Mouse (Mus musculus) midbrain, embryonic 14.5 days (tissue): Measurements from ENCODE around the gene Chkb. TPM values are rescaled to one million over a fixed set of nuclear protein-coding genes. Genes with fewer than 3 reads are reported as not detected.

Experiments
- ATAC-seq: fragments of 200-750 bp; cut with Nextera tagmentation; 2 replicates; pipeline ENCODE4 v1.8.0; 2017; ENCODE audit warnings: moderate number of reproducible peaks, moderate library complexity; ENCODE audit not compliant: low FRiP score, low TSS enrichment
- DNase-seq: peaks from one replicate; pipeline ENCODE4 v3.0.0-alpha.2; 2015
- H3K27ac ChIP-seq: fragments of 300-500 bp; sonication (generic); replicated peaks from 2 replicates; pipeline ENCODE4 v1.5.1; 2014; ENCODE audit warnings: mild to moderate bottlenecking, low read depth, low read length, moderate library complexity
- H3K27me3 ChIP-seq: fragments of 300-500 bp; sonication (generic); 2 replicates; pipeline ENCODE4 v1.6.1; 2014; ENCODE audit warnings: low read length, control low read depth, mixed read lengths; ENCODE audit not compliant: control insufficient read depth, insufficient read depth
- H3K36me3 ChIP-seq: fragments of 300-500 bp; sonication (generic); 2 replicates; pipeline ENCODE4 v1.6.1; 2014; ENCODE audit warnings: low read length, control low read depth; ENCODE audit not compliant: control insufficient read depth, insufficient read depth
- H3K4me1 ChIP-seq: fragments of 300-500 bp; sonication (generic); 2 replicates; pipeline ENCODE4 v1.6.1; 2014; ENCODE audit warnings: mild to moderate bottlenecking, antibody characterized with exemption, low read length, control low read depth; ENCODE audit not compliant: control insufficient read depth, insufficient read depth
- H3K4me2 ChIP-seq: fragments of 300-500 bp; sonication (generic); 2 replicates; pipeline ENCODE4 v1.6.1; 2014; ENCODE audit warnings: mild to moderate bottlenecking, low read length, moderate library complexity
- H3K4me3 ChIP-seq: fragments of 300-500 bp; sonication (generic); replicated peaks from 2 replicates; pipeline ENCODE4 v1.5.1; 2014; ENCODE audit warnings: low read depth, low read length
- H3K9ac ChIP-seq: fragments of 300-500 bp; sonication (generic); replicated peaks from 2 replicates; pipeline ENCODE4 v1.6.1; 2014; ENCODE audit warnings: mild to moderate bottlenecking, low read length, moderate library complexity
- H3K9me3 ChIP-seq: fragments of 300-500 bp; sonication (generic); 2 replicates; pipeline ENCODE4 v1.6.1; 2016; ENCODE audit warnings: low read length, control low read depth, mixed read lengths; ENCODE audit not compliant: control insufficient read depth
- WGBS: fragments of 180-500 bp; shearing (Covaris S2); extraction: QIAGEN DNeasy Blood & Tissue Kit; methylation state at CpG from one replicate; pipeline ENCODE4 v1.1.7; 2014; 5-methylcytosine and 5-hydroxymethylcytosine counted together
- polyA plus RNA-seq: library from polyadenylated mRNA; unstranded; fragments of >200 nt; fragmentation: Nextera tagmentation; extraction: Ambion mirVana; gene quantifications from 2 replicates; pipeline ENCODE4 v1.2.1, GENCODE M21; 2014

Chkb gene
- polyA plus RNA-seq, 1 experiment from 2014 or later, result 76.3 TPM

DNA sequence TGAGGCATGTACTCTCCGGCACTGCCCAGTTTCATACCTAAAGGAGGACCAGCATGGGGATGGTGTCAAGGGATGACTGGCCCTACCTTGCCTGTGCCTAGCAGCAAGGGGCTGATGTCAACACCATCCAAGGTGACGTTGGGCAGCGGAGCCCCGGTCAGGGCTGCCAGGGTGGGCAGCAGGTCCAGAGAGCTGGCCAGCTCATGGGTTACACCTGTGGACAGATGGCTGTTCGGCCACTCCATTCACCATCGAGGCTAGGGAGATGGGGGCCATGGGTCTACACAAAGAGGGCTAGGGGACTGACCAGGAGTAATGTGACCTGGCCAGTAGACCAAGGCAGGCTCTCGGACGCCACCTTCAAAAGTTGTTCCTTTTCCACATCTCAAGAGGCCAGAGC, 44.2 kb upstream of the Chkb start:
- Histone ChIP-seq H3K36me3 (no peaks in the 10 kb centered on the region), H3K4me3 (no peak overlapping the region), H3K9ac (no peak overlapping the region), H3K27ac (no peak overlapping the region), H3K4me2 (no peak overlapping the region), H3K4me1 (peaks cover 11% of the 10 kb centered on the region), H3K9me3 (no peaks in the 10 kb centered on the region), H3K27me3 (no peaks in the 10 kb centered on the region)
- ATAC-seq (no peak), DNase-seq (no peak)
- 94% methylated on average over 8 of the region's 8 CpGs for WGBS

DNA sequence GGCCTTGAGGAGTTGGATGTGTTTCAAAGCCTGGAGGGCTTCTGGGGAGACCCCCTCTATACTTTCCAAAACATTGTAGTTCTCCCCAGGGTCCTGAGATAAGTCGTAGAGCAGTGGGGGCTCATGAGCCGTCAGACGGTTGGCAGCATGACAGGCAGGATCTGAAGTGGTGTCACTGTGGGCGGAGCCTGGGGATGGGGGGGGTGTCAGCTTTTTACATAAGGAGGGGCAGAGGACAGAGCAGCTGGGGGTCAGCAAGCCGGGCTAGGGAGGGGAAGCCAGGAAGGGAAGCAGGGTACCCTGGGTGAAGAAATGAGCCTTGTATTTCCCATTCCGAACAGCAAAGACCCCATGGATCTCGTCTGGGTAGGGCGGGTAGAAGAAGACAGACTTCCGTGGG, 43.7 kb upstream of the Chkb start:
- Histone ChIP-seq H3K36me3 (no peaks in the 10 kb centered on the region), H3K4me3 (no peak overlapping the region), H3K4me1 (peaks cover 11% of the 10 kb centered on the region), H3K27me3 (no peaks in the 10 kb centered on the region), H3K9me3 (no peaks in the 10 kb centered on the region), H3K4me2 (no peak overlapping the region), H3K9ac (no peak overlapping the region), H3K27ac (no peak overlapping the region)
- 78% methylated on average over 9 of the region's 9 CpGs for WGBS
- DNase-seq (no peak), ATAC-seq (no peak)

DNA sequence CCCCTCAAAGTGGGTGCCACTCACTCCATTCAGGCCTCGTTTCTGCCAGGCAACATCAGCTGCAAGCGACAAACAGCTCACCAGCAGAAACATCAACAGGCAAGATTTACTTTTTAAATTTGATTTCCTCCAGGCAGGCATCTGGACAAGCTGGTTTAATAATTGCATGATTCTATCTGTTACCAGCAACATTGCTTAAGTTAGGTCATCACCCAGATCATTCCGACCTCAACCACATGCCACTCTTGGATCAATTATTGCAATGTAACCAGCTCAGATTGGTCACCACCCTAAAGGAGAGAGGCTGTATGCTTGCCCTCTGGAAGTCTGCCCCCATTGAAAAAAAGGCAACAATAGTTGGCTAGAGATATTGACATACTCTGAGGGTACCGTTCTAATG, 41.8 kb upstream of the Chkb start:
- H3K9me3 ChIP-seq, result no peaks in the 10 kb centered on the region
- H3K27ac ChIP-seq, result no peak overlapping the region
- no peak overlapping the region for H3K9ac ChIP-seq
- ATAC-seq (no peak), DNase-seq (no peak)
- H3K27me3 ChIP-seq, result no peaks in the 10 kb centered on the region
- WGBS, result 89% methylated on average over 4 of the region's 4 CpGs
- peaks cover 8% of the 10 kb centered on the region for H3K4me1 ChIP-seq
- no peak overlapping the region for H3K4me2 ChIP-seq
- no peak overlapping the region for H3K4me3 ChIP-seq
- H3K36me3 ChIP-seq, result no peaks in the 10 kb centered on the region

DNA sequence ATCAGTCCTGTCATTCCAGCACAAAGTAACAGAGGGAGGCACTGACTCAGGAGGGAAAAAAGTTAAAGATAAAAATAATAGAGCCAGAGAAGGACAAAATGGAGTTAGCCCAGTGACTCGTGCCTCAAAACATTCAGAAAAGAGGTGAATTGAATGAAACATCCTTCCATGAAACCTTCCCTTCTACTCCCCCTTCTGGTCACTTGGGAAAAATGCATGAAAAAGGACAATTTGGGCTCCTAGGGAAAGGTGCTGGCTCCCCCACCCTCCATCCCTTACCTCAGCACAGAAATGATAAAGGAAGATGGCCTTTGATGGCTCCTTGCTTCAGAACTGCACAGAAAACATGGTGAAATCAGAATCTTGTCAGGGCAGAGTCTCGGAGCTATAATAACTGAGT, 38.9 kb upstream of the Chkb start:
- ATAC-seq (no peak), DNase-seq (peak; percentile 77)
- H3K36me3 ChIP-seq, result 0 out of 2 replicates have a peak, but pooled peaks cover 2% of the 10 kb centered on the region
- 33% methylated on average over 2 of the region's 2 CpGs for WGBS
- no peak overlapping the region for H3K9ac ChIP-seq
- H3K4me3 ChIP-seq, result no peak overlapping the region
- no peaks in the 10 kb centered on the region for H3K9me3 ChIP-seq
- no peak overlapping the region for H3K4me2 ChIP-seq
- no peaks in the 10 kb centered on the region for H3K27me3 ChIP-seq
- H3K27ac ChIP-seq, result no peak overlapping the region
- peaks cover 4% of the 10 kb centered on the region for H3K4me1 ChIP-seq

DNA sequence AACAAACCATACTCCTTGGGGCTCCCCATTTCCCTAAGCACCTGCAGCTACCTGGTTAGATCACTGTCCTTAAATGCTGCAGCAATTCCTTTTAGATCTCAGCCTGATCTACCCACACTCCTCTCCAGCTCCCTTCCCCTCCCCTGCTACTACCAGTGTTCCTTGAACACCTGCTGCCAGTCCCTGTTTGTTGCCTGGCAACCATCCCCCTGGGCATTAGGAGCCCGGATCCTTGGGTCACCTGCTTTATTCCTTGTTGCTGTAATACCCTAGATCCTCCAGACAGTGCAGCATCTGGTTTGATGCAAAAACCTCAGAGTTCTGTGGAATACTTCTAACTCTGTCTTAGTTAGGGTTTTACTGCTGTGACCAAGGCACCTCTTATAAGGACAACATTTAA, 35.3 kb upstream of the Chkb start:
- no peak overlapping the region for H3K4me3 ChIP-seq
- H3K27me3 ChIP-seq, result no peaks in the 10 kb centered on the region
- no peak overlapping the region; the same call in 1 of the 2 replicates for H3K27ac ChIP-seq
- DNase-seq (peak; percentile 75), ATAC-seq (peak; percentile 64; the same call in 1 of the 2 replicates)
- H3K9ac ChIP-seq, result no peak overlapping the region
- H3K4me1 ChIP-seq, result peaks cover 4% of the 10 kb centered on the region
- no peak overlapping the region for H3K4me2 ChIP-seq
- no peaks in the 10 kb centered on the region for H3K9me3 ChIP-seq
- WGBS, result 0% methylated on average over 1 of the region's 1 CpGs
- H3K36me3 ChIP-seq, result peaks cover 36% of the 10 kb centered on the region

DNA sequence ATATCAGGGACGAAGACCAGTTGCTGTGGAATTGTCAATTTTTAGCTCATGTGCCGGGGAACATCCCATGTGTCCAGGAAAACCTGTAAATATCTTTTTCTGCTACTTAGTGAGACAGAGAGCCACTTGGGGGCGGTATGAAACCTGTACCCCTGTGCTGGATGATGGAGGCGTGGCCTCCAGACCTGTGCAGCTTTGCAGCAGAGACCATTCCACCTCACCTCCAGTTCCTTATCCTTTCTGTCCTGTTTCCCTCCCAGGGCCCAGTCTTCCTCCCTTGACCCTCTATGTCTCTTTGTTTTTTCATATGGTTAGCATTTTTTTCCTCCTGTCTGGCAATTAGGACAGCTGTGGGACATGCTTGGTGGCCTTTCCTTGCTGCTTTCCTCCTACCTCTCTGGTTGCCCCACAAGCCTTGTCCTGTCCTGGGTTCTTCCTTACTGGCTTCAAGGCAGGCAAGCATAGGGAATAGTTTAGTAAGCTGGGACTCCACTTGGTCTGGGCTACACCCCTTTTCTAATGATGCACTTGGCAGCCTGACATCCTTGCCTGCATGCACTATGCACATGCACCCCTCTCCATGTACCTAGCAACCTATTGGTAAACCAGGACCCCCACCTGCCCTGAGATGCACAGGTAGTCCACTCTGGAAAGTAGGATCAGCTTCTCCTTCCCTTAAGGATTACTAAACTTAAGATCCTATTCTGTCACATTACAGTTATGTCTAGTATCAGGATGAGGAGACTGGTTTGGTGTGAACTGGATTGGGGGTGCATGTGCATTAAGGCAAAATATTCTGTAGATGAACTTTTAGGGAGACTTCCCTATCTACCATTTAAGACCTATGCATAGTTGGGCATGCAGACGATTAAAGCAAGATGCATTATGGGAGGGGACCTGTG, 33.9 kb upstream of the Chkb start:
- 73% methylated on average over 5 of the region's 5 CpGs for WGBS
- no peaks in the 10 kb centered on the region for H3K9me3 ChIP-seq
- peaks cover 4% of the 10 kb centered on the region for H3K4me1 ChIP-seq
- ATAC-seq, result no peak
- H3K4me2 ChIP-seq, result no peak overlapping the region
- no peaks in the 10 kb centered on the region for H3K27me3 ChIP-seq
- no peak for DNase-seq
- H3K9ac ChIP-seq, result no peak overlapping the region
- no peak overlapping the region for H3K4me3 ChIP-seq
- no peak overlapping the region for H3K27ac ChIP-seq
- peaks cover 49% of the 10 kb centered on the region for H3K36me3 ChIP-seq

DNA sequence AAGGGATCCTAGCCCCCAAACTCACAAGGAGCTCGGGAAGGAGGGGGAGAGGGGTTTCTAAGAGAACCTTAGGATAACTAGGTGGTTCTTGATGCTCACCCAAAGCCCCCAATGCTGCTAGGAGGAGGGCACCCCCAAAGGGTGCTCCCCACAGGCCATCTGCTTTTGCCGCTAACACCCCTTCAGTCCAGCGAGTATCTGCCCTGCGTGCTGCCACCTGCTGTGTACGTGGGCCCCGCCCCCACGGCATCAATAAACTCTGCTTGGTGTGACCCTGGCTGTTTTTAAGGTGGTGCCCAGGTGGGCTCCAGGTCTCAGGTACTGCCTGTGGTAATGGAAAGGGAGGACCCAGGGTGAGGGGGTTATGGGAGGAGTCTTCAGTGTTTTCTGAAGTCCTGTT, 32.5 kb upstream of the Chkb start:
- no peaks in the 10 kb centered on the region for H3K9me3 ChIP-seq
- DNase-seq, result no peak
- no peak overlapping the region for H3K4me2 ChIP-seq
- ATAC-seq, result no peak
- no peak overlapping the region for H3K27ac ChIP-seq
- no peak overlapping the region for H3K4me3 ChIP-seq
- H3K4me1 ChIP-seq, result peaks cover 4% of the 10 kb centered on the region
- no peak overlapping the region for H3K9ac ChIP-seq
- 83% methylated on average over 7 of the region's 7 CpGs for WGBS
- peaks cover 63% of the 10 kb centered on the region for H3K36me3 ChIP-seq
- no peaks in the 10 kb centered on the region for H3K27me3 ChIP-seq

DNA sequence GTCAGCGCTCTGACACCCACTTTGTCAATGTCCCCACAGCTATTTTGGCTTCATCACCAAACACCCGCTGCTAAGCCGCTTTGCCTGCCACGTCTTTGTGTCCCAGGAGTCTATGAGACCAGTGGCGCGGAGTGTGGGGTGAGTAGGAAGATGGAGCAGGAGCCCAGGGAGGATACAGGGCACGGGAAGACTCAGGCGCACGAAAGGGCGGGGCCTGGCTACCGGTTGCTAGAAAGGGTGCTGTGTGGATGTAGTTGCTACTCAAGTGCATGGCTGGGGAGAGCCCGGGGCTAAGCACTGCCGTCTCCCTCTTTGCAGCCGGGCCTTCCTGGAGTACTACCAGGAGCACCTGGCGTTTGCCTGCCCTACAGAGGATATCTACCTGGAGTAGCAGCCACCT, 31.6 kb upstream of the Chkb start:
- Histone ChIP-seq H3K4me3 (no peak overlapping the region), H3K9me3 (no peaks in the 10 kb centered on the region), H3K9ac (no peak overlapping the region), H3K4me2 (no peak overlapping the region), H3K4me1 (peaks cover 4% of the 10 kb centered on the region), H3K27me3 (no peaks in the 10 kb centered on the region), H3K36me3 (peaks cover 72% of the 10 kb centered on the region), H3K27ac (no peak overlapping the region)
- WGBS, result 85% methylated on average over 15 of the region's 15 CpGs
- no peak for ATAC-seq
- no peak for DNase-seq

DNA sequence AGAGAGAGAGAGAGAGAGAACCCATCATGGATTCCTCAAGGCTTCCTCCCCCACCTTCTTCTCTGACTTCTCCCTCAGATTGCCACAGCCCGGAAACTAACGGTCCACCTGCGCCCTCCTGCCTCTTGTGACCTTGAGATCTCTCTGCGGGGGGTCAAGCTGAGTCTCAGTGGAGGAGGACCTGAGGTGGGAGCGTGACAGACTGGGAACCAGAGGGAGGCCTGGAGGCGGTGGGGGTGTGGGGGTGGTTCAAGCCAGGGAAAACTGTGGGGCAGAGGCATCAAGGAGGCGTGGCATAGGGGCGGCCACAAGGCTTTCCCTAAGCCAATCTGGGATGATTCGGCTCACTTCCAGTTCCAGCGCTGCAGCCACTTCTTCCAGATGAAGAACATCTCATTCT, 30.6 kb upstream of the Chkb start:
- no peak overlapping the region for H3K4me2 ChIP-seq
- H3K27me3 ChIP-seq, result no peaks in the 10 kb centered on the region
- DNase-seq (no peak), ATAC-seq (no peak)
- H3K4me3 ChIP-seq, result no peak overlapping the region
- peaks cover 13% of the 10 kb centered on the region for H3K4me1 ChIP-seq
- no peak overlapping the region for H3K9ac ChIP-seq
- no peaks in the 10 kb centered on the region for H3K9me3 ChIP-seq
- H3K36me3 ChIP-seq, result peaks cover 77% of the 10 kb centered on the region
- no peak overlapping the region for H3K27ac ChIP-seq
- 81% methylated on average over 10 of the region's 10 CpGs for WGBS
